Mouse (Mus musculus) monocyte, adult 5-6 weeks (primary cell): ENCODE data around the gene Tmem145. TPM values are rescaled to one million over a fixed set of nuclear protein-coding genes. Genes with fewer than 3 reads are reported as not detected.

Source experiments
- total RNA-seq: library from RNA; stranded (forward); fragments of 200-1000, 200-491, 200-594 nt; gene quantifications from 3 replicates; pipeline ENCODE4 v1.2.3, GENCODE M21; 2017

Tmem145 gene
- total RNA-seq, 1 experiment from 2014 or later, result not detected

Other genes with a start within 250 kb of the Tmem145 start
- gene Grik5, start 233.8 kb upstream of the Tmem145 start, total RNA-seq, result 0.48 to 2.9 TPM in 2 of 3 replicates, not detected in the other
- gene Zfp574, start 233.5 kb upstream of the Tmem145 start, total RNA-seq, result 1.5 to 4.7 TPM (median 3.4 TPM) in 3 replicates
- gene Pou2f2, start 126.4 kb upstream of the Tmem145 start, total RNA-seq, result 35.8 to 70.4 TPM (median 38.0 TPM) in 3 replicates
- gene Dedd2, start 85.5 kb upstream of the Tmem145 start, total RNA-seq, result 75.0 to 94.7 TPM (median 76.7 TPM) in 3 replicates
- 2.4 to 9.8 TPM (median 2.6 TPM) in 3 replicates for gene Zfp526, start 84.7 kb upstream of the Tmem145 start, total RNA-seq
- 42.8 to 71.0 TPM (median 43.0 TPM) in 3 replicates for gene Gsk3a, start 68.3 kb upstream of the Tmem145 start, total RNA-seq
- gene Erf, start 55.3 kb upstream of the Tmem145 start, total RNA-seq, result 3.7 to 8.1 TPM (median 7.3 TPM) in 3 replicates
- gene Cic, start 38.4 kb upstream of the Tmem145 start, total RNA-seq, result 55.5 to 68.5 TPM (median 65.9 TPM) in 3 replicates
- gene Pafah1b3, start 8.1 kb upstream of the Tmem145 start, total RNA-seq, result 8.0 to 20.6 TPM (median 20.3 TPM) in 3 replicates
- gene Prr19, start 4.7 kb upstream of the Tmem145 start, total RNA-seq, result not detected in 3 replicates
- 0.64 to 1.8 TPM (median 0.86 TPM) in 3 replicates for gene Megf8, start 11.1 kb downstream of the Tmem145 start, total RNA-seq
- gene Cnfn, start 63.6 kb downstream of the Tmem145 start, total RNA-seq, result not detected in 3 replicates
- 19.5 to 19.9 TPM (median 19.7 TPM) in 3 replicates for gene Lipe, start 92.6 kb downstream of the Tmem145 start, total RNA-seq
- not detected in 3 replicates for gene Cxcl17, start 106.8 kb downstream of the Tmem145 start, total RNA-seq
- gene Ceacam1, start 171.5 kb downstream of the Tmem145 start, total RNA-seq, result 207 to 253 TPM (median 236 TPM) in 3 replicates
- gene Ceacam2, start 233.8 kb downstream of the Tmem145 start, total RNA-seq, result 0.78 TPM in 1 of 3 replicates, not detected in the others